Mouse (Mus musculus) heart, embryonic 14.5 days (tissue): ENCODE measurements around the gene Gal3st4. TPM values are rescaled to one million over a fixed set of nuclear protein-coding genes. Genes with fewer than 3 reads are reported as not detected.

Experiments
- ATAC-seq: fragments of 200-750 bp; cut with Nextera tagmentation; 2 replicates; pipeline ENCODE4 v1.8.0; 2017; ENCODE audit warnings: low read depth, moderate TSS enrichment; ENCODE audit not compliant: insufficient number of reproducible peaks, insufficient read depth, low FRiP score
- H3K27ac ChIP-seq, 2 experiments: fragments of 200-500 bp in 1 of 2; fragments of 300-500 bp in 1 of 2; sonication (generic) in 1 of 2; replicated peaks in 1 of 2; 2 replicates each; pipeline ENCODE4 v1.5.1; 2012 to 2014; ENCODE audit warnings: low read depth in 2 of 2, low read length in 2 of 2, control low read depth in 1 of 2, mild to moderate bottlenecking in 1 of 2, mixed read lengths in 1 of 2; ENCODE audit not compliant: control insufficient read depth in 1 of 2, insufficient read depth in 1 of 2
- H3K27me3 ChIP-seq: fragments of 300-500 bp; sonication (generic); 2 replicates; pipeline ENCODE4 v1.6.1; 2014; ENCODE audit warnings: mild to moderate bottlenecking, low read length, control low read depth; ENCODE audit not compliant: control insufficient read depth, insufficient read depth
- H3K36me3 ChIP-seq: fragments of 300-500 bp; sonication (generic); 2 replicates; pipeline ENCODE4 v1.6.1; 2014; ENCODE audit warnings: mild to moderate bottlenecking, control low read depth, low read length, mixed read lengths; ENCODE audit not compliant: control insufficient read depth, insufficient read depth
- H3K4me1 ChIP-seq, 2 experiments: fragments of 200-500 bp in 1 of 2; fragments of 300-500 bp in 1 of 2; sonication (generic) in 1 of 2; 2 replicates each; pipeline ENCODE4 v1.6.1; 2012 to 2014; ENCODE audit warnings: low read length in 2 of 2, control low read depth in 1 of 2, mixed read lengths in 1 of 2; ENCODE audit not compliant: control insufficient read depth in 2 of 2, insufficient read depth in 2 of 2
- H3K4me2 ChIP-seq: fragments of 300-500 bp; sonication (generic); 2 replicates; pipeline ENCODE4 v1.6.1; 2014; ENCODE audit warnings: mild to moderate bottlenecking, low read length
- H3K4me3 ChIP-seq, 2 experiments: fragments of 200-500 bp in 1 of 2; fragments of 300-500 bp in 1 of 2; sonication (generic) in 1 of 2; 2 replicates each; pipeline ENCODE4 v1.5.1; 2012 to 2014; ENCODE audit warnings: low read length in 2 of 2, mild to moderate bottlenecking in 2 of 2, control low read depth in 1 of 2, low read depth in 1 of 2, moderate library complexity in 1 of 2; ENCODE audit not compliant: control insufficient read depth in 1 of 2, insufficient read depth in 1 of 2
- H3K9ac ChIP-seq: fragments of 300-500 bp; sonication (generic); 2 replicates; pipeline ENCODE4 v1.6.1; 2014; ENCODE audit warnings: mild to moderate bottlenecking, low read length
- H3K9me3 ChIP-seq: fragments of 300-500 bp; sonication (generic); 2 replicates; pipeline ENCODE4 v1.6.1; 2016; ENCODE audit warnings: low read length, control low read depth; ENCODE audit not compliant: control insufficient read depth
- WGBS: fragments of 180-500 bp; shearing (Covaris S2); extraction: QIAGEN DNeasy Blood & Tissue Kit; methylation state at CpG from one replicate; pipeline ENCODE4 v1.1.7; 2014; 5-methylcytosine and 5-hydroxymethylcytosine counted together
- polyA plus RNA-seq: library from polyadenylated mRNA; unstranded; fragments of >200 nt; fragmentation: Nextera tagmentation; extraction: Ambion mirVana; gene quantifications from 2 replicates; pipeline ENCODE4 v1.2.1, GENCODE M21; 2014

The Gal3st4 gene
- polyA plus RNA-seq, 1 experiment from 2014 or later, result 0.57 TPM

DNA sequence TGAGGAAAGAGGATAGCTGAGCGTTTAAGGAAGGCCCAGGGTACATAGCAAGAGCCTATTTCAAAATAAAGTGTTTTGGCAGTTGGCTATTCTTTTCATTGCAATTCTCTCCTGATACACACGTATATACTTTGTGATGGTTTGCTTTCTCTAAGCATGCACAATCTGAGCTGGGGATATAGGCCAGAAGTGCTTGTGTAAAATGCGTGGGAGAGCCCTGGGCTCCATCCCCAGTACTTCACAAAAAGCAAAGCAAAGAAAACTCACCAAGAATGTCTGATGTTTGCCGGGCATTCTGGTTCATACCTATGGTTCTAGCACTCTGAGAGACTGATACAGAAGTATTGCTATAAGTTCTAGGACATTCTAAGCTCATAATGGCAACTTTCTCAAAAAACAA is 3.7 kb downstream of the Gal3st4 start:
- Histone ChIP-seq H3K27me3 (peaks cover 23% of the 10 kb centered on the region), H3K9ac (no peak overlapping the region), H3K9me3 (no peaks in the 10 kb centered on the region), H3K27ac (no peak overlapping the region), H3K4me3 (no peak overlapping the region), H3K36me3 (0 out of 2 replicates have a peak, but pooled peaks cover 9% of the 10 kb centered on the region), H3K4me1 (peaks cover 0 to 10% of the 10 kb centered on the region in 2 experiments; a peak in 3 of 4 replicates), H3K4me2 (no peak overlapping the region)
- no peak for ATAC-seq
- 68% methylated on average over 4 of the region's 4 CpGs for WGBS

DNA sequence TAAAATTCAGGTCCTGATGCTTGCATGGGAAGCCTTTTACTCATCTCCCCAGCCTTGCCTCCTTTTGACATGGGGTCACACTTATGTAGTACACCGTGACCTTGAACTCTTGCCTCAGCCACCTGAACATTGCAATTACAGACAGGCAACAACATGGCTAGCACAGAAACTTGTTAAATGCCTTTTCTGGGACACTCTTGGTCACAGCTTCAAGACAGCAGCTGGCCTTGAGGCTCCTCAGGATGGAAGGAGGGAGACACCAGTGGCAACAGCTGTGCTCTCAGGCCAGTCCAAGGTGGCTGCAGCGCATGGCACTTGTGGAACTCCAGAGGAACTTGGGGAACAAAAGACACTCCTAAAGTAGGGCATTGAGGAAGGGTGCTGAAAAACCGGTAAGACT is 5.5 kb downstream of the Gal3st4 start:
- Histone ChIP-seq H3K4me2 (no peak overlapping the region), H3K9ac (no peak overlapping the region), H3K27me3 (peaks cover 16% of the 10 kb centered on the region), H3K4me3 (no peak overlapping the region), H3K9me3 (no peaks in the 10 kb centered on the region), H3K36me3 (peaks cover 13% of the 10 kb centered on the region), H3K4me1 (peaks cover 8 to 21% of the 10 kb centered on the region in 2 experiments), H3K27ac (no peak overlapping the region)
- WGBS, result 82% methylated on average over 3 of the region's 3 CpGs
- ATAC-seq, result no peak

DNA sequence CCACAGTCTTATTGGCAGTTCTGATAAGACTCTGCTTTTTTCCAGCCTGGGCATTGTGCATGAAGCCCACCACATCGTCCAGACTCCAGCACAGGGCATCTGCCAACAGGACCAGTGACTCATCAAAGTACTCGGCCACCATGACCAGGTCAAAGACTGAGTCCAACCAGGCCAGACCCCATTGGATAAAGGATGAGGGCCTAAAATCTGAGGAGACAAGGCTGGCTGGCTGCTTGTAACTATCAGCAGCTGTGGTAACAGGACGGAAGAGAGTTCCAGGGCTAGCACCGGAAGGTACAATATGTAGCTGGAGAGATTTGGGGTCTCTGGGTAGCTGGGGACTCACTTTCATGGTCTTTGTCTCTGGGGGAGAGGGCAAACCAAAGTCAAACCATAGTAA is 6.9 kb downstream of the Gal3st4 start:
- Histone ChIP-seq H3K9ac (no peak overlapping the region), H3K27ac (no peak overlapping the region), H3K4me3 (no peak overlapping the region), H3K36me3 (peaks cover 27% of the 10 kb centered on the region), H3K4me2 (no peak overlapping the region), H3K4me1 (peaks cover 8 to 21% of the 10 kb centered on the region in 2 experiments), H3K27me3 (peaks cover 3% of the 10 kb centered on the region; the same call in 1 of the 2 replicates), H3K9me3 (no peaks in the 10 kb centered on the region)
- WGBS, result 92% methylated on average over 4 of the region's 4 CpGs
- ATAC-seq, result no peak

DNA sequence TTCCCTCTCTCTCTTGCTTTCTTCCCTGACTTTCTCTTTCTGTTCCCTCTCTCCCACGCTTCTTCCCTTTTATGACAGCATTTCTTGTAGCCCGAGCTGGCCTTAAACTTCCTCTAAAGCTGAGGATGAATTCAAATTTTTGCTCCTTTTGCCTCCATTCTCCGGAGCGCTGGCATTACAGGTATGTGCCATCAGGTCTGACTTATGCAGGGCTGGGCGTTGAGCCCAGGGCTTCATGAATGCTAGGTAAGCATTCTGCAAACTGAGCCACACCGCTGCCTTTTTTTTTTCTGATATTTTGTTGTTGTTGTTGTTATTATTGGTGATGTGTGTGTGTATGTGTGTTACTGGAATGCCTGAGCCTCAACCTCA is 8.4 kb downstream of the Gal3st4 start:
- WGBS, result 13% methylated on average over 6 of the region's 6 CpGs
- H3K9ac ChIP-seq, result peak overlapping the region; percentile 94
- peak overlapping the region; percentile 86 to 96 for H3K4me3 ChIP-seq
- no peaks in the 10 kb centered on the region for H3K9me3 ChIP-seq
- no peak for ATAC-seq
- peak overlapping the region; percentile 94 for H3K4me2 ChIP-seq
- H3K27me3 ChIP-seq, result no peaks in the 10 kb centered on the region
- peak overlapping the region in 1 of 2 experiments; percentile 11; a peak in 1 of 4 replicates for H3K27ac ChIP-seq
- H3K36me3 ChIP-seq, result peaks cover 42% of the 10 kb centered on the region
- peaks cover 13 to 28% of the 10 kb centered on the region in 2 experiments for H3K4me1 ChIP-seq

DNA sequence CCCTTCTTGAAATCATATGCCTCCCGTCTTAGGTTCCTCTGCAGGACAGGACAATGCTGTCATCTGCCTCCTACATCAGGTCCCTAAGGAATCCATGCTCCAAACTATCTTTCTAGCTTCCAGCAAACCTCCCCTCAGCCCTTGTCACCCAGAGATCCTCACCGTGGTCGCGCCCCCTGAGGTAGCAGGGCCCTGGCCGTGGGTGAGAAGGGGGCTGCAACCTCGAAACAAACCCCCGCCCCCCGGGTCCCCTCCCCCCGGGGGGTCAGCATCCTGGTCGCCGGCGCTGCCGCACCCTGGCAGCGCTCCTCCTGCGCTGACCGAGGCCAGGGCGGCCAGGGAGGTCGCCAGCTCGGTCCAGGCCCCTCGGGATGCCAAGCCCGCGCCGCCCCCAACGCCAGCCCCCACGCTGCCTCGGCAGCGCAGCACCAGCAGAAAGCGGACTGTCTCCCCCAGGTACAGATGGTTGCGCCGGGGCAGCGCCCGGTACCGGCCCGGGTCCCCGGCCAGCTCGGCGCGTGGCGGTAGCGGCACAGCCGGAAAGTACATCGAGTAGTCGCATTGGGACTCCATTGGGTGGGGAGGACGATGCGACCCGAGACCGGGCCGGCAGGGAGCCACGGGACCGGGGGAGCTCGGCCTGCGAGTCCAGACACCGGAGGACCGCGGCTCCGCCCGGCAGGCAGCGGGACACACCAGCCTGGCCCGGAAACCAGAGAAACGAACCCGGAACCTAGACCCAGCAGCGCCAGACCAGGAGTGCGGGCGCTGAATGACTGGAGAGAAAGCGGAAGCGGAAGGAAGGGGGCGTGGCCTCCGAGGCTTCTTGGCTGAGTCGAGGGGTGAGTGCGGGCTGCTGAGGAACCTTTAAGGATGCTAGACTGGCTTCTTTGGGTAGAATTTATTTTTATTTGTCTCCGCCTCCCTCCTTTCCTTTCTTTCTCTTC is 9.1 kb downstream of the Gal3st4 start, which contains the start of gene BC037034:
Gene BC037034, minus strand, starts transcription at position 774 of the 947 bp plus-strand sequence.
- H3K4me3 ChIP-seq, result peak within 1 kb of the TSS; percentile 86 to 96
- ATAC-seq, result peak; percentile 82
- H3K4me2 ChIP-seq, result peak within 1 kb of the TSS; percentile 94
- H3K27ac ChIP-seq, result peak within 1 kb of the TSS; percentile 67 to 75
- peaks cover 19 to 35% of the 10 kb centered on the region in 2 experiments for H3K4me1 ChIP-seq
- no peaks in the 10 kb centered on the region for H3K27me3 ChIP-seq
- H3K9ac ChIP-seq, result peak within 1 kb of the TSS; percentile 94
- H3K36me3 ChIP-seq, result peaks cover 48% of the 10 kb centered on the region
- H3K9me3 ChIP-seq, result no peaks in the 10 kb centered on the region
- 0% methylated on average over 64 of the region's 71 CpGs for WGBS

DNA sequence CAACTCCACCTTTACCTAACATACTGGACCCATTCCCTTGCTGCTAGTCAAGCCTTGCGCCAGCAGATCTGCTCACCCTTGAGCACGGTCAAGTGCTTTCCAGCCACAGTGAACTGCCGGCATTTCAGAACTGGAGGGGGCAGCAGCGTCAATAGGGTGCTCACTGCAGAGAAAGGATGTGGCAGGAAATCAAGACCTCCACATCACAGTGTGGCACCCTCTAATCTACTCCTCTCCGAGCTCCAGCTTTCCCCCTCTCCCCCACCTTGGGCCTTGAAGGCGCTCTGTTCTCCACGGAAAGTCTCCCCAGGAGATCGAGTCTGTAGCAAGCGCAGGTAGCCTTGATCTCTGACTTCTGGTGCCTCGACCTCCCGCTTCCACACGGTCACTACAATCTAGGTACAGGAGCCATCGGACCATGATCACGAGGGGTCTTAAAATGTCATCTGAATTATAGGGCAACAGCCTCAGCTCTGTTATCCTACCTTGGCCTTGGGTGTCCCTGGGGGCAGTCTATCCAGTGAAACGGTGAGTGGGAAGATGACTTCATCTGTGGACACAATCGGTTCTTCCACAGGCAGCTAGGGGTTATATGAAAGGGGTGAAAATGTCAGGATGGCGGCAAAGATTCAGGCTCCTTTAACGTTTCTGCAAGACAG is 9.9 kb downstream of the Gal3st4 start:
- peak overlapping the region; percentile 86 to 96 for H3K4me3 ChIP-seq
- ATAC-seq, result no peak
- WGBS, result 60% methylated on average over 18 of the region's 18 CpGs
- H3K27ac ChIP-seq, result no peak overlapping the region
- peaks cover 53% of the 10 kb centered on the region for H3K36me3 ChIP-seq
- H3K4me1 ChIP-seq, result peaks cover 20 to 39% of the 10 kb centered on the region in 2 experiments
- peak overlapping the region; percentile 94 for H3K9ac ChIP-seq
- H3K27me3 ChIP-seq, result no peaks in the 10 kb centered on the region
- H3K9me3 ChIP-seq, result no peaks in the 10 kb centered on the region
- H3K4me2 ChIP-seq, result peak overlapping the region; percentile 94

DNA sequence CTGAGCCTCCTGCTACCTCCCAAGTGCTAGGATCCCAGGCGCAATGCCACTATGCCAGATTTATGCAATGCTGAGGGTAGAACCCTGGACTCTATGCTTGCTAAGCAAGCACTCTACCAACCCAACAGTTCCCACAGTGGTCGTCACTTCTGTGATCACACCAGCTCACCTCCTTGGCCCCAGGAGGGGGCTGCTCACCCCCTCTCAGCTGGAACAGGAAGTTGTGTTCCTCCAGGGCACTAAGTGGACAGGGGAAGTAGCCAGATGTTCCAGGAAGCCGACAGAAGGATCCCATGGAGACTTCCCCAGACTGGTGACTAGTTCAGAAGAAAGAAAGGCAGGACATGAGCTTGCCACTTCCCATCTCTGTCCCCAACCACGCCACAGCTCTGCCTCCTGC is 10.6 kb downstream of the Gal3st4 start:
- Histone ChIP-seq H3K27ac (no peak overlapping the region), H3K36me3 (peaks cover 53% of the 10 kb centered on the region), H3K9ac (no peak overlapping the region; the same call in 1 of the 2 replicates), H3K27me3 (no peaks in the 10 kb centered on the region), H3K9me3 (no peaks in the 10 kb centered on the region), H3K4me2 (peak overlapping the region; percentile 94; the same call in 1 of the 2 replicates), H3K4me3 (no peak overlapping the region), H3K4me1 (peaks cover 20 to 39% of the 10 kb centered on the region in 2 experiments)
- 72% methylated on average over 4 of the region's 4 CpGs for WGBS
- ATAC-seq, result no peak
